Mouse (Mus musculus) lung, adult 2 months (tissue): ENCODE data around the gene Atf7ip.

Source experiments
- CTCF ChIP-seq: fragments of 200-500 bp; IDR thresholded peaks from 2 replicates; pipeline ENCODE4 v1.5.1; 2011; ENCODE audit warnings: mild to moderate bottlenecking, low read length, control low read depth; ENCODE audit not compliant: insufficient read depth
- POLR2A ChIP-seq: fragments of 200-500 bp; IDR thresholded peaks from 2 replicates; pipeline ENCODE4 v1.6.1; 2011; ENCODE audit warnings: low read depth, mild to moderate bottlenecking, control low read depth, low read length, borderline replicate concordance; ENCODE audit errors: extremely low read depth

DNA sequence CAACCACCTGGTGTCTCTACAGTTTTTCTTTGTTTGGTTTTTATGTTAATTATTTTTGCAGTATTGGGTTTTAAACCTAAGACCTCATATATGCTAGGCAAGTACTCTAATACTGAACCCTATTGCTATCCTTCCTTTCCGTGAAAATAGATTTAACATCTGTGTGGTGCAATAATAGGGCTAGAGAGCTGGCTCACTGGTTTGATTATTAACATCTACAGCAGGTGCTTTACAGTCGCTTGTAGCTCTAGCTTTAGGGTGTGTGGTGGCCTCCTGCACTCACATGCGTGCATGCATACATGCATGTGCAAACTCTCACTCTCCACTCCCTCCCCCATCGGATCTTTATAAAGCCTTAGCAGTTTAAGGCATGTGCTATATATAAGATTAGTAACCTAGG, 19.6 kb downstream of the Atf7ip start:
- no peak for TF ChIP-seq CTCF
- TF ChIP-seq POLR2A: no peak
